Mouse (Mus musculus) adrenal gland, adult 18-20 months (tissue): Measurements from ENCODE around the gene N4bp2l2. TPM values are rescaled to one million over a fixed set of nuclear protein-coding genes. Genes with fewer than 3 reads are reported as not detected.

Source experiments
- DNase-seq, 2 experiments: peaks; one replicate each; pipeline ENCODE4 v3.0.0; 2021 to 2022; ENCODE audit warnings: low spot score in 2 of 2
- total RNA-seq, 2 experiments: library from RNA; stranded (reverse); gene quantifications; 1 replicate in 1 of 2; 2 replicates in 1 of 2; pipeline ENCODE4 v1.2.3; 2021

The N4bp2l2 gene
- total RNA-seq, 2 experiments from 2014 or later = 69.6 to 88.7 TPM

DNA sequence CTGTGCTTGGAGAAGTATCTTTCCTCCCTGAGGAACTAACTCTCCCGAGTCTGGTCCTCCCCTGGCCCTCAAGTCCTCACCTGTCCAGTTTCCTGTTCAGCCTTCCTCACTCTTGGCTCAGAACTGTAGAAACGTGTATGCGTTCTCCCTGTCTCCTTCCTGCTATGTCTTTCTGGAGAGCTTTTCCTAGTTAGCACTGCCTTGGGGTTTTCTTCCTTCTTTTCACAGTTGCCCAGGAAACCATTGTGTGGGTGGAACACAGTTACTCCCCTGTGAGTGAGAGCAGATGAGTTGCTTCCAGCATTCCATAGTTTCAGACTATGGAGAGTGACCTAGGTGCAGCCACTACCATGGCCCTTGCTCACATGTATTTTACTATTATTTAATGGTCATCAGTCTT is 99.8 kb downstream of the N4bp2l2 start:
- no peak for DNase-seq

GRCm38 (mm10) chr5:150564426-150564825 is 101.6 kb downstream of the N4bp2l2 start:
- DNase-seq = no peak

GRCm38 (mm10) chr5:150561783-150562182 is 104.2 kb downstream of the N4bp2l2 start:
- no peak for DNase-seq

DNA sequence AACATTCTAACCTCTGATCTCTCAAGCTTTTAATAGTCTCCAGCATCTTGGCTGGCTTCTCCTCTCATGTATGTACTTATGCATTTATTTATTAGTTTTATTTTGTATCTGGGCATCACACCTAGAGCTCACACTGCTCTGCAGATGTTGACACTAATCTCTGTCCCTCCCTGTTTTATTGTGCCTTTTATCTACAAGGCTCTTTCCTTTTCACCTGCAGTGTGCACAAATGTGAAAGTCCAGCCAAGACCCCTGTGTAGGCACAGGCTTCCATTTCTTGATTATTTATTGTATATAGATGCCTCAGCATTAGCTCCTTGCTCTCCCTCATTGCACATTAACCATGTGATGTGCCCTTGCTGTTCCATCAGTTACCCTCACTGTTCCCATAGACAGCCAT is 104.6 kb downstream of the N4bp2l2 start:
- DNase-seq = no peak

DNA sequence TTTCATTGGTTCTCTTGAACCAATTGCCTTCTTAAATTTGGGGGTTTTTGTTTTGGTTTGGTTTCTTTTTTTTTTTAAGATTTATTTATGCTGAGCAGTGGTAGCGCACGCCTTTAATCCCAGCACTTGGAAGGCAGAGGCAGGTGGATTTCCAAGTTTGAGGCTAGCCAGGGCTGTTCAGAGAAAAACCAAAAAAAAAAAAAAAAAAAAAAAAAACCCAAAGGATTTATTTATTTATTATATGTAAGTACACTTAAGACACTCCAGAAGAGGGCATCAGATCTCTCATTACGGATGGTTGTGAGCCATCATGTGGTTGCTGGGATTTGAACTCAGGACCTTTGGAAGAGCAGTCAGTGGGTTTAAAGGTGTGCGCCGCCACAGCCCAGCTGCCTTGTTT is 105.1 kb downstream of the N4bp2l2 start:
- DNase-seq = no peak

DNA sequence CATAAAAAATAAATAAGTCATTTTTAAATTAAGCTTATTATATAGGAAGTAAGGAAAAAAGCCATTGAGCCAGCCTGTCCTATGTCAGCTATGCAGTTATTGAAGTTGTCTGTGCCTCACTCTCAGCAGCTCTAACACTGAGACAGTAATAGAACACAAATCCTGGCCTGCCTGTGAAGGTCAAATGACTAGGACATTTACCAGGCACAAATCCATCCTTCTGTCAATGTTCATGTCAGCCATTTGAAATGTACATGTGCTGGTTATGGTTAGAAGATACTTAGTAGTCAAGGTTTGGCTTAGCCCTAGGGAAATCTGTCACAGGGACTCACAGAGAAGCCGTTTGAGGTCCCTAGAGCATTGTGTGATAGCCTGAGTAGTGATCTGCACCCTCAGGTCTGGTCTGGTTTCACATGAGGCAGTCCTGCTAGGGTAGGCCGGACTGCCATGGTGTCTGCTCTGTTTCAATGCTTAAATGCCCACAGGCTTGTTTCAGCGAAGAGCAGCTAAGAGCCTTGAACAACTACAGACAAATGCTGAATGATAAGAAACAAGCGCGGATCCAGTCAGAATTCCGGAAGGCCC is 106.4 kb downstream of the N4bp2l2 start:
- DNase-seq = no peak

Other genes with a start within 250 kb of the N4bp2l2 start
- gene Zar1l, start 148.0 kb downstream of the N4bp2l2 start, total RNA-seq = not detected
- gene Brca2, start 143.6 kb downstream of the N4bp2l2 start, total RNA-seq = 1 to 10 TPM; 2.5 to 3.0 TPM
- 10 to 100 TPM; 23.1 to 27.1 TPM for gene N4bp2l1, start 69.0 kb downstream of the N4bp2l2 start, total RNA-seq
- gene Pds5b, start 7.6 kb upstream of the N4bp2l2 start, total RNA-seq = 10 to 100 TPM; 19.8 to 19.9 TPM